Mouse (Mus musculus) ES-E14 (cell line): ENCODE results near the gene Otog.

ENCODE experiments used
- CHD2 ChIP-seq: IDR thresholded peaks from 2 replicates; pipeline ENCODE4 v1.6.1; 2014; ENCODE audit warnings: mild to moderate bottlenecking, low read depth, low read length, inconsistent platforms
- MAFK ChIP-seq: IDR thresholded peaks from 2 replicates; pipeline ENCODE4 v1.6.1; 2014; ENCODE audit warnings: mild to moderate bottlenecking, low read depth, low read length, inconsistent platforms; ENCODE audit not compliant: insufficient read depth
- ZNF384 ChIP-seq: IDR thresholded peaks from 2 replicates; pipeline ENCODE4 v1.6.1; 2012; ENCODE audit warnings: low read depth, low read length, inconsistent platforms

DNA sequence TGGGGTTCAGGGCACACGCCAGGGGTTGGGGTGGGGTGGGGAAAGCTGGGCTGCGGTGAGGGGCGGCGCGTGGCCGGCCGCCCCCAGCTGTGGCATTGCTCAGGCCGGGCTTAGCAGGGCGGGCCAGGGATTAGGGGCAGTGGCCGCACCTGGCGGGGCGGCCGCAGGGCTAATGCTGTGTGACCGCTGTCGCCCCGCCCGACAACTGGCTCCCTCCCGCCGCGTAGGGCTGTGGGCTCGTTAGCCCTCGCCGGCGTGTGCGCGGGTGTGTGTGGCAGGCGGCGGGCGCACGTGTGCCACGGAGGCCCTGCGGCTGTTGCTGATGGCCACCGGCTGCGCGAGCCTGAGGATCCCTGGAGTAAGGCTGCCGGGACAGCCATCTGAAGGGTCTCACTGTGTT, 108.0 kb downstream of the Otog start:
- TF ChIP-seq MAFK (no peak), ZNF384 (no peak), CHD2 (no peak)
